Mouse (Mus musculus): ENCODE data around the gene Ppp1r9a.

GRCm38 (mm10) chr6:5187586-5187985, 284.9 kb downstream of the Ppp1r9a start:
- TF ChIP-seq CTCF (IDR thresholded peaks at IDR 0.05; ENCODE audit: borderline replicate concordance, extremely low read depth, insufficient read depth, insufficient read length) (no peak), POLR2A (IDR thresholded peaks at IDR 0.05; ENCODE audit: borderline replicate concordance, extremely low read depth, insufficient read depth, insufficient read length, poor library complexity, severe bottlenecking) (no peak)
